Mouse (Mus musculus) effector memory CD4-positive, alpha-beta T cell, adult 5 months (primary cell): Measurements from ENCODE around the gene Fen1. TPM values are rescaled to one million over a fixed set of nuclear protein-coding genes. Genes with fewer than 3 reads are reported as not detected.

Experiments
- polyA plus RNA-seq: library from polyadenylated mRNA; unstranded; fragments of 100-300 nt; shearing (Covaris generic); gene quantifications from one replicate; pipeline ENCODE4 v1.2.1, GENCODE M21; 2017

The Fen1 gene
- 19.1 TPM for polyA plus RNA-seq

GRCm38 (mm10) chr19:10203848-10204615 lies at the start of gene Fen1, which contains the start of gene Tmem258:
Gene Fen1 (minus strand): TSS chr19:10204169.
Gene Tmem258 (plus strand): TSS chr19:10204014.

GRCm38 (mm10) chr19:10240654-10241305 lies 36.8 kb upstream of the Fen1 start, which contains the start of gene Myrf:
Gene Myrf (minus strand): TSS chr19:10240748.

GRCm38 (mm10) chr19:10182670-10183298 lies 21.2 kb downstream of the Fen1 start, which contains the start of gene Fads1:
Gene Fads1 (plus strand): TSS chr19:10182888.

Other genes starting within 250 kb of the Fen1 start
- 3,986 TPM for gene Fth1, start 223.6 kb downstream of the Fen1 start, polyA plus RNA-seq
- 0.24 TPM for gene Best1, start 202.5 kb downstream of the Fen1 start, polyA plus RNA-seq
- gene Rab3il1, start 202.5 kb downstream of the Fen1 start, polyA plus RNA-seq, result not detected
- not detected for gene Fads3, start 162.6 kb downstream of the Fen1 start, polyA plus RNA-seq
- gene Fads2, start 102.4 kb downstream of the Fen1 start, polyA plus RNA-seq, result not detected
- 9.1 TPM for gene Fads1, start 21.3 kb downstream of the Fen1 start, polyA plus RNA-seq
- gene Tmem258, start 155 bp downstream of the Fen1 start, polyA plus RNA-seq, result 179 TPM
- 0.14 TPM for gene Myrf, start 36.6 kb upstream of the Fen1 start, polyA plus RNA-seq
- gene Dagla, start 100.7 kb upstream of the Fen1 start, polyA plus RNA-seq, result not detected
- not detected for gene Syt7, start 184.9 kb upstream of the Fen1 start, polyA plus RNA-seq